In the genomic region with DNA sequence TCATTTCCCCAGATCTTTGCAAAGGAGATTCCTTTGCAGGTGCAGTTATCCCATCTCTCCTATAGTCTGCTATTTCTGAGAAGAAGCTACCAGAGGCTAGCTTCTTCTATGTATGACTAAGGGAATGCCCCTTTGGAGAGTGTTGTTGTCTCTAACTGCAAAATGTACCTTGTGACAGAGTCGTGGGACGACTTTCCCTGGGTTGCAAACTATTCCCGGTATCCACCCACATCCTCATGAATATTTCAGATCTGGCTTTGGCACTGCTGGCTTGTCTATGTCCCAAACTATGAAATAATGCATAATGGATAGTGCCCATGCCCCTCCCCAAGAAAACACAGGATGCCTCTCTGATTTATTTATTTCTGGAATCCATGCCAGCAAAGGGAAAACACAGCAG, we compare ENCODE assay signal across 25 mouse cellular contexts.
DNase-seq lines count a peak whose midpoint lies in the region; ATAC-seq lines count a peak whose summit lies in the region.
"Had no signal": no experiment of that assay in that cellular context is flagged by ENCODE, and none has a peak within 500 bp of the region (broad histone marks: within the 10 kb centered on the region; RNA-seq: fewer than 3 reads in every experiment).

No protein-coding gene starts in this region.

- no peak overlapping the region for H3K9ac ChIP-seq in neural tube, embryonic 15.5 days (replicated peaks)
- no peak overlapping the region for H3K9ac ChIP-seq in intestine, embryonic 15.5 days
- H3K9ac ChIP-seq: embryonic facial prominence, embryonic 12.5 days; hindbrain, embryonic 13.5 days; limb, embryonic 13.5 days; liver, embryonic 13.5 days; lung, embryonic 15.5 days had no signal

- peak; percentile 3 for DNase-seq in retina, postnatal 1 day
- DNase-seq in retina, embryonic 14.5 days (ENCODE audit: low spot score), result no peak
- peak; percentile 4 to 8 for DNase-seq in frontal cortex, postnatal 25 days (ENCODE audit: low spot score in 2 of 2)
- peak; percentile 18 to 91 for DNase-seq in left cerebral cortex, postnatal 25 days (ENCODE audit: low spot score in 2 of 2)
- no peak for DNase-seq in kidney, adult 18-20 months
- DNase-seq: adrenal gland, postnatal 25 days; cerebellum, adult 2 months; heart, postnatal 10 days; kidney, adult 9 months; kidney, postnatal 25 days; liver, embryonic 13.5 days; lung, postnatal 4 days; spleen, adult 18-20 months; thymus, postnatal 4 days had no signal

- intact Hi-C loops in left cerebral cortex, postnatal 25 days (cut with DNase I), result loop anchor here (10.0 kb wide), 1 partner anchor 762 kb away; no protein-coding TSS in a partner anchor

- 61% methylated on average over 3 of the region's 3 CpGs for WGBS in neural tube, embryonic 15.5 days
- WGBS in intestine, embryonic 15.5 days, result 78% methylated on average over 3 of the region's 3 CpGs

- no peak for ATAC-seq in neural tube, embryonic 15.5 days (ENCODE audit: low FRiP score)
- no peak for ATAC-seq in intestine, embryonic 15.5 days
- ATAC-seq: forebrain, embryonic 14.5 days; inflammation-experienced regulatory T-cells, adult 6 months had no signal

- H3K4me2 ChIP-seq in neural tube, embryonic 15.5 days, result no peak overlapping the region
- H3K4me2 ChIP-seq in intestine, embryonic 15.5 days (replicated peaks), result no peak overlapping the region
- H3K4me2 ChIP-seq: embryonic facial prominence, embryonic 12.5 days; heart, embryonic 11.5 days; hindbrain, embryonic 13.5 days; limb, embryonic 13.5 days; liver, embryonic 13.5 days; lung, embryonic 15.5 days had no signal

- no peak overlapping the region for H3K4me3 ChIP-seq in neural tube, embryonic 15.5 days (replicated peaks)
- no peak overlapping the region for H3K4me3 ChIP-seq in intestine, embryonic 15.5 days (replicated peaks)
- H3K4me3 ChIP-seq: embryonic facial prominence, embryonic 12.5 days; erythroblast, embryonic 14.5 days; hindbrain, embryonic 13.5 days; limb, embryonic 13.5 days; liver, embryonic 13.5 days; lung, embryonic 15.5 days had no signal

- H3K36me3 ChIP-seq in neural tube, embryonic 15.5 days, result no peaks in the 10 kb centered on the region
- H3K36me3 ChIP-seq in intestine, embryonic 15.5 days, result no peaks in the 10 kb centered on the region
- H3K36me3 ChIP-seq: embryonic facial prominence, embryonic 12.5 days; hindbrain, embryonic 13.5 days; limb, embryonic 13.5 days; liver, embryonic 13.5 days; lung, embryonic 15.5 days had no signal

- no peaks in the 10 kb centered on the region for H3K9me3 ChIP-seq in neural tube, embryonic 15.5 days (replicated peaks)
- no peaks in the 10 kb centered on the region for H3K9me3 ChIP-seq in intestine, embryonic 15.5 days
- H3K9me3 ChIP-seq: embryonic facial prominence, embryonic 12.5 days; hindbrain, embryonic 13.5 days; limb, embryonic 13.5 days; liver, embryonic 13.5 days; lung, embryonic 15.5 days had no signal

- no peaks in the 10 kb centered on the region for H3K27me3 ChIP-seq in neural tube, embryonic 15.5 days (replicated peaks)
- no peaks in the 10 kb centered on the region for H3K27me3 ChIP-seq in intestine, embryonic 15.5 days (replicated peaks)
- H3K27me3 ChIP-seq: CH12.LX; embryonic facial prominence, embryonic 12.5 days; hindbrain, embryonic 13.5 days; limb, embryonic 13.5 days; liver, embryonic 13.5 days; lung, embryonic 15.5 days had no signal

- H3K4me1 ChIP-seq in neural tube, embryonic 15.5 days, result 0 out of 2 replicates have a peak, but pooled peaks cover 4% of the 10 kb centered on the region
- no peaks in the 10 kb centered on the region for H3K4me1 ChIP-seq in intestine, embryonic 15.5 days (replicated peaks)
- H3K4me1 ChIP-seq: embryonic facial prominence, embryonic 12.5 days; hindbrain, embryonic 13.5 days; limb, embryonic 13.5 days; liver, embryonic 13.5 days; lung, embryonic 15.5 days had no signal

- H3K27ac ChIP-seq in neural tube, embryonic 15.5 days (replicated peaks), result no peak overlapping the region
- no peak overlapping the region for H3K27ac ChIP-seq in intestine, embryonic 15.5 days
- H3K27ac ChIP-seq: embryonic facial prominence, embryonic 12.5 days; hindbrain, embryonic 13.5 days; limb, embryonic 13.5 days; liver, embryonic 13.5 days; lung, embryonic 15.5 days had no signal

Comparison
In these comparisons a context has a peak if more than half of its experiments do, and no peak if none do; other contexts are left out.
1. DNase-seq: peak in retina, postnatal 1 day (single experiment), frontal cortex, postnatal 25 days (2 of 2) and left cerebral cortex, postnatal 25 days (2 of 2); none in retina, embryonic 14.5 days (single experiment) and kidney, adult 18-20 months (single experiment).